Mouse (Mus musculus): ENCODE measurements around the gene Myo1e. TPM values are rescaled to one million over a fixed set of nuclear protein-coding genes. Genes with fewer than 3 reads are reported as not detected.

Myo1e gene
- polyA plus RNA-seq, 1 experiment from 2014 or later: 13.3 TPM

GRCm38 (mm10) chr9:70395617-70396016, 188.5 kb downstream of the Myo1e start:
- Histone ChIP-seq H3K27ac (no peak overlapping the region), H3K36me3 (peaks cover 27% of the 10 kb centered on the region), H3K9me3 (no peaks in the 10 kb centered on the region), H3K4me1 (no peaks in the 10 kb centered on the region; the same call in 1 of the 2 replicates), H3K27me3 (ENCODE audit: insufficient read depth, poor library complexity, severe bottlenecking) (no peaks in the 10 kb centered on the region), H3K4me3 (no peak overlapping the region)
- DNase-seq (ENCODE audit: low spot score): no peak
- WGBS: 85% methylated on average over 12 of the region's 12 CpGs

GRCm38 (mm10) chr9:70396083-70396482, 188.9 kb downstream of the Myo1e start:
- Histone ChIP-seq H3K27ac (no peak overlapping the region), H3K36me3 (peaks cover 30% of the 10 kb centered on the region), H3K4me3 (no peak overlapping the region), H3K4me1 (no peaks in the 10 kb centered on the region; the same call in 1 of the 2 replicates), H3K27me3 (ENCODE audit: insufficient read depth, poor library complexity, severe bottlenecking) (no peaks in the 10 kb centered on the region), H3K9me3 (no peaks in the 10 kb centered on the region)
- 83% methylated on average over 2 of the region's 2 CpGs for WGBS
- DNase-seq (ENCODE audit: low spot score): no peak

- no peak for DNase-seq (ENCODE audit: low spot score)
- H3K9me3 ChIP-seq: no peaks in the 10 kb centered on the region
- H3K36me3 ChIP-seq: peaks cover 19% of the 10 kb centered on the region
- H3K27me3 ChIP-seq (ENCODE audit: insufficient read depth, poor library complexity, severe bottlenecking): no peaks in the 10 kb centered on the region
- no peak overlapping the region for H3K4me3 ChIP-seq
- 89% methylated on average over 8 of the region's 8 CpGs for WGBS
- H3K27ac ChIP-seq: no peak overlapping the region
- H3K4me1 ChIP-seq: no peaks in the 10 kb centered on the region
Measured at GRCm38 (mm10) chr9:70401937-70402539, 194.9 kb downstream of the Myo1e start.

- no peak overlapping the region for H3K4me3 ChIP-seq
- H3K36me3 ChIP-seq: peaks cover 50% of the 10 kb centered on the region
- WGBS: 82% methylated on average over 3 of the region's 3 CpGs
- H3K27ac ChIP-seq: no peak overlapping the region
- H3K27me3 ChIP-seq (ENCODE audit: insufficient read depth, poor library complexity, severe bottlenecking): no peaks in the 10 kb centered on the region
- no peaks in the 10 kb centered on the region for H3K4me1 ChIP-seq
- DNase-seq (ENCODE audit: low spot score): no peak
- H3K9me3 ChIP-seq: no peaks in the 10 kb centered on the region
Measured at GRCm38 (mm10) chr9:70406596-70406995, 199.4 kb downstream of the Myo1e start.

- WGBS: 91% methylated on average over 3 of the region's 3 CpGs
- no peaks in the 10 kb centered on the region for H3K9me3 ChIP-seq
- H3K27me3 ChIP-seq (ENCODE audit: insufficient read depth, poor library complexity, severe bottlenecking): no peaks in the 10 kb centered on the region
- H3K4me3 ChIP-seq: no peak overlapping the region
- no peak overlapping the region for H3K27ac ChIP-seq
- H3K36me3 ChIP-seq: peaks cover 71% of the 10 kb centered on the region
- no peak for DNase-seq (ENCODE audit: low spot score)
- H3K4me1 ChIP-seq: no peaks in the 10 kb centered on the region
Measured at GRCm38 (mm10) chr9:70408791-70409190, 201.6 kb downstream of the Myo1e start.

- H3K4me1 ChIP-seq: no peaks in the 10 kb centered on the region
- H3K9me3 ChIP-seq: no peaks in the 10 kb centered on the region
- H3K4me3 ChIP-seq: no peak overlapping the region
- peaks cover 79% of the 10 kb centered on the region for H3K36me3 ChIP-seq
- no peaks in the 10 kb centered on the region for H3K27me3 ChIP-seq (ENCODE audit: insufficient read depth, poor library complexity, severe bottlenecking)
- DNase-seq (ENCODE audit: low spot score): no peak
- no peak overlapping the region for H3K27ac ChIP-seq
- WGBS: 93% methylated on average over 8 of the region's 8 CpGs
Measured at GRCm38 (mm10) chr9:70409743-70410142, 202.6 kb downstream of the Myo1e start.

- WGBS: 78% methylated on average over 11 of the region's 11 CpGs
- Histone ChIP-seq H3K4me3 (no peak overlapping the region), H3K4me1 (no peaks in the 10 kb centered on the region), H3K27ac (no peak overlapping the region), H3K9me3 (no peaks in the 10 kb centered on the region), H3K36me3 (peaks cover 85% of the 10 kb centered on the region), H3K27me3 (ENCODE audit: insufficient read depth, poor library complexity, severe bottlenecking) (no peaks in the 10 kb centered on the region)
- DNase-seq (ENCODE audit: low spot score): no peak
Measured at GRCm38 (mm10) chr9:70410668-70411067, 203.5 kb downstream of the Myo1e start.

- Histone ChIP-seq H3K27me3 (ENCODE audit: insufficient read depth, poor library complexity, severe bottlenecking) (no peaks in the 10 kb centered on the region), H3K36me3 (peaks cover 93% of the 10 kb centered on the region), H3K27ac (no peak overlapping the region), H3K4me3 (no peak overlapping the region), H3K9me3 (no peaks in the 10 kb centered on the region), H3K4me1 (no peaks in the 10 kb centered on the region; the same call in 1 of the 2 replicates)
- 91% methylated on average over 7 of the region's 7 CpGs for WGBS
- no peak for DNase-seq (ENCODE audit: low spot score)
Measured at GRCm38 (mm10) chr9:70413038-70413437, 205.9 kb downstream of the Myo1e start.

GRCm38 (mm10) chr9:70416412-70416811, 209.3 kb downstream of the Myo1e start:
- Histone ChIP-seq H3K27me3 (ENCODE audit: insufficient read depth, poor library complexity, severe bottlenecking) (no peaks in the 10 kb centered on the region), H3K36me3 (peaks cover 67% of the 10 kb centered on the region), H3K9me3 (no peaks in the 10 kb centered on the region), H3K4me3 (no peak overlapping the region), H3K4me1 (peaks cover 3% of the 10 kb centered on the region; the same call in 1 of the 2 replicates), H3K27ac (no peak overlapping the region)
- DNase-seq (ENCODE audit: low spot score): no peak
- 81% methylated on average over 3 of the region's 3 CpGs for WGBS

GRCm38 (mm10) chr9:70421257-70422056, 214.3 kb downstream of the Myo1e start, which contains the start of gene Ccnb2:
Gene Ccnb2, minus strand, starts transcription at chr9:70421547.
- peaks cover 3% of the 10 kb centered on the region; the same call in 1 of the 2 replicates for H3K4me1 ChIP-seq
- H3K27me3 ChIP-seq (ENCODE audit: insufficient read depth, poor library complexity, severe bottlenecking): no peaks in the 10 kb centered on the region
- 2% methylated on average over 45 of the region's 45 CpGs for WGBS
- peak; percentile 97 for DNase-seq (ENCODE audit: low spot score)
- peaks cover 43% of the 10 kb centered on the region for H3K36me3 ChIP-seq
- H3K27ac ChIP-seq: peak within 1 kb of the TSS; percentile 97
- H3K9me3 ChIP-seq: no peaks in the 10 kb centered on the region
- peak within 1 kb of the TSS; percentile 91 for H3K4me3 ChIP-seq

- Histone ChIP-seq H3K27ac (no peak overlapping the region), H3K27me3 (ENCODE audit: insufficient read depth, poor library complexity, severe bottlenecking) (no peaks in the 10 kb centered on the region), H3K4me3 (no peak overlapping the region), H3K36me3 (peaks cover 45% of the 10 kb centered on the region), H3K4me1 (peaks cover 3% of the 10 kb centered on the region; the same call in 1 of the 2 replicates), H3K9me3 (no peaks in the 10 kb centered on the region)
- WGBS: 95% methylated on average over 2 of the region's 2 CpGs
- DNase-seq (ENCODE audit: low spot score): no peak
Measured at GRCm38 (mm10) chr9:70422661-70423060, 215.5 kb downstream of the Myo1e start.

- H3K4me3 ChIP-seq: no peak overlapping the region
- DNase-seq (ENCODE audit: low spot score): no peak
- peaks cover 89% of the 10 kb centered on the region for H3K36me3 ChIP-seq
- no peak overlapping the region for H3K27ac ChIP-seq
- H3K9me3 ChIP-seq: no peaks in the 10 kb centered on the region
- whole genome bisulfite sequencing: 86% methylated on average over 4 of the region's 4 CpGs
- H3K4me1 ChIP-seq: no peaks in the 10 kb centered on the region
- H3K27me3 ChIP-seq (ENCODE audit: insufficient read depth, poor library complexity, severe bottlenecking): no peaks in the 10 kb centered on the region
Measured at GRCm38 (mm10) chr9:70439959-70440358, 232.8 kb downstream of the Myo1e start.

- 97% methylated on average over 5 of the region's 5 CpGs for WGBS
Measured at GRCm38 (mm10) chr9:70449072-70449471, 241.9 kb downstream of the Myo1e start.

More at GRCm38 (mm10) chr9:70449072-70449471, 241.9 kb downstream of the Myo1e start:
- Histone ChIP-seq H3K36me3 (peaks cover 62% of the 10 kb centered on the region), H3K27ac (no peak overlapping the region), H3K9me3 (no peaks in the 10 kb centered on the region), H3K4me1 (no peaks in the 10 kb centered on the region), H3K27me3 (ENCODE audit: insufficient read depth, poor library complexity, severe bottlenecking) (no peaks in the 10 kb centered on the region), H3K4me3 (no peak overlapping the region)
- DNase-seq (ENCODE audit: low spot score): no peak
